Mouse (Mus musculus) lung, postnatal 10 days (tissue): ENCODE measurements at regions not wholly inside any gene's neighbourhood (a gene's known extent, or its start where the extent isn't known, plus 50 kb on each side); places are given as distances from the start of the nearest gene placed in this dataset.

Experiments
- DNase-seq: peaks from one replicate; pipeline ENCODE4 v3.0.0; 2021

- no peak for DNase-seq
Observed at GRCm38 (mm10) chr15:36852229-36852821, 155.2 kb downstream of the Zfp706 start.

GRCm38 (mm10) chr15:36848238-36848637 lies 159.3 kb downstream of the Zfp706 start:
- no peak for DNase-seq

GRCm38 (mm10) chr15:36846806-36847205 lies 160.8 kb downstream of the Zfp706 start:
- DNase-seq: peak; percentile 49
